Mouse (Mus musculus) embryo, embryonic 11 days (tissue): Measurements from ENCODE around the gene Rnf41.

Source experiments
- DNase-seq: peaks from one replicate; pipeline ENCODE4 v3.0.0-alpha.2; 2015

The Rnf41 gene

DNA sequence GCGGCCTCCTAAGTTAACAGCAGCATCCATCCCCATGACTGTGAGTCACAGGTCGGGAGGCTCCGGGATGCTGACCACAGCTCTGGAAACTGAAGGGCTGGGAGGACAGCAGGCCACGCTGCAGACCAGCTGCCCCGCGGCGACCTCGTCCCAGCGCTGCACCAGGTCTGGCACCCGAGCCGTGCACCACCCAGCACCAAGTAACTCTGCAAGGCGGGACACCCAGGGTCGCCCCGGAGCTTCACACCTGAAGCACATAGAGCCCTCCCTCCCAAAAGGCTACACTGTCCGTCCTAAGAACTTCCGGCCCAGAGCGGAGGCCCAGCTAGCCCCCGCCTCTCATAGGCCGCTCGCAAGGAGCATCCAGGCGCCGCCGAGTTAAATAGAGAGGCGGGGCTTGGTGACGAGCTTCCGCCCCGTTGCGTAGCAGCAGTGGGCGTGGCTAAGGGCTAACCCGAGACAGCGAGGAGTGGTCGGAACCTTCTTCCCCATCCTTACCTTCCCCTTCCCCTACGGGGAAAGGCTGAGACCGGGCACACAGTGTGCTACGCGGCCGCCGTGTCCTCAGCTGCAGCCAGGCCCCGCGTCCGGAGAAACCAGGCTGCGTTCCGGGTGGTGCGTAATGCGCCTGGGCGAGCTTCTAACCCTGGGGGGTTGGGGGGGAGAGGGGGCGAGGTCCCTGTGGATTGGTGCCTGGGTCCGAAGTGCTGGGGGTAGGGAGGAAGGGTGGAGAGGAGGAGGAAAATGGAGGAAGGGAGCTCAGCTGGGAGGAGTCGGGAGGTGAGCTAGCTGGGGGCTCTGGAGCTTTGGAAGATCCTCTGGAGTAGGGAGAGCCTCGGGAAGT lies at the start of gene Rnf41, which contains the start of gene Nabp2:
TSS of gene Rnf41 (plus strand) at position 447 of the 844 bp plus-strand sequence.
TSS of gene Nabp2 (minus strand) at position 282 of the 844 bp plus-strand sequence.
- peak; percentile 100 for DNase-seq

DNA sequence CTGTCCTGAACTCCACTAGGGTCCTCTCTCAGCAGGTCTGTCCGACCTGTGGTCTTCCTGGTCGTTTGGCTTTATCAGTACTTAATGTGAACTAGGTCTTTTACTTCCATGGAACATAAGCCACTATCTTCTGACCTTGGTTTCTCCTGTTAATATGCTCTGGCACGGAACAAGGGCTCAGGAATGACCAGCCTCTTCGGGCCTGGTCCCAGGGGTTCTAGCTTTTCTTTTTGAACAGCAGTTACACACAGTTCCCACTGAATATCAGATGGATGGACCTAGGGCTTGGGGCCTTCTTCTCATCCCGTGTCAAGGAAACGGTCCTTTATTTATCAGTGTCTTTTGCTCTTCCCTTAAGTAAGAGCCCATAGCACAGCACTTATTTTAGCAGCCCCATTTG lies 49.6 kb upstream of the Rnf41 start:
- DNase-seq, result no peak

DNA sequence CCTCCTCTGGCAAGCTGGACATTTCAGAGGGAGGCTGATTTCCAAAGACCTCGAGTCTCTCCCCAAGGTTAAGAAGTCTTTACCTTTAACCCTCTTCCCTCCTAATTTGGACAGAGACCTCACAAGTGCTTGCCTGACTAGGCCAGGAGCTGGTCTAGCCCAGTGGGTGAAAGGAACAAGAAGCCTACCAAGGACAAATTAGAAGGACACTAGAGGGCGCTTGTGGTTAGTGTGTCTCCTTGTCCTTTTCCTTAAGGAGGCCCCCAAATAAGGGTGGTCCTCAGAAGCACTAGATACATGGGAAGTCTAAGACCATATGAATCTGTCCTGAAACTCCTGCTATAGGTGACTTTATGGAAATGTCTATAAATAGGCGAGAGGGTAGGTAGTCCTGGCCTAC lies 48.9 kb upstream of the Rnf41 start:
- peak; percentile 80 for DNase-seq

DNA sequence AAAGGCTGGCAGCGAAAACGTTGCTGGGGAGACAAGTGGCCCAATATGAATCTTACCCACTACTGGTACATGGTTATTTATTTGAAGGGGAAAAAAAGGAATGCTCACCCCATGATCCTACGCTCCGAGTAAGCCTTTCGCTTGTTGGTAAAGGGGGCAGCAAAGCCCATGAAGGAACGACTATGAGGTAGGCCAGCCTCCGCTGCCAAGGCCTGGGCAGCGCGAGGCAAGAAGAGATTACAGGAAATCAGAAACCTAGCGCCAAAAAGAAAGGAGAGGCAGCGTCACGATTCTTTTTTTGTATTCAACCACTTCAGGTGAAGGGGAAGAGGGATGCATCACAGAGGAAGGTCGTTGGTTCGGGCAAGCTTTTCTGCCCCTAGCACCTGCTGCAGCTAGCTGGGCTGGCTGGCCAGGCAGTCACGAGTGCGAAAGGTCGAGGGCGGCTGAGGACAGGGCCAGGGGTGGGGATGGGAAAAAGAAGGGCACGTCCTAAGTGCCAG lies 43.5 kb upstream of the Rnf41 start:
- DNase-seq, result no peak

DNA sequence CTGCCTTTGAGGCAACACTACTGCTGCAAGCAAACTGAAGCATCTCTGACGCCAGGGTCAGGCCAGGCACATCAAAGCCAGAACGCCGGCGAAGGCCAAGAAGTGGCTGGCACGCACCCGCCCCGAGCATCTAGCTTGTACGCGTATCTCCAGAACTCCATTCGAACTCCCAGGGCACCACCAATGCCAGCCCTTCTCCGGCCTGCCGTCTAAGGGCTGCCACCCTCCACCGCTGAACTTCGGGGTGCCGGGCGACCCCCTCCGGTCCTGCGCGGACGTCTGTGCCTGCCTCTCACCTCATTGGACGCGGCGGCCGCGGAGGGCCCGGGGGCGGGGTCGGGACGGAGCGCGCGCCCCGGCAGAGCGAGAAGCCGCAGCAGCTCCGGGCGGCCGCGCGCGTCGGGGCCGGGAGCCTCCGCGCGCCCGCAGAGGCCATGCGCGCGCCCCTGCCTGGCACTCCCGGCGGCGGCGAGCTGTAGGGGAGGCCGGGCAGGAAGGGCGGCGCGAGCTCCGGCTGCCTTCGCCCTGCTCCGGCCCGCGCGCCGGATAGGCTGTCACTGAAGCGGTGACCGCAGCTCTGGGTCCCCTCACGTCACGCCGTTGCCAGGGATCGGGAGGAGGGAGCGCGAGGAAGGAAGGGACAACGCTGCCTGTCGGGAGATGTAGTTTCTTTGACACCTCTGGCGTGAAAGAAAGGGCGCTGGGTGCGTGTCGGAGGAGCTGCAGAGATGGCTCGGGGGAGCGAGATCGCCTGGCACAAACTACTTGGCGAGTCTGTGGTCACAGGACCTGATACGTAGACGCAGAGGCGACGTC lies 42.8 kb upstream of the Rnf41 start, which contains the start of gene Coq10a:
TSS of gene Coq10a (minus strand) at position 596 of the 816 bp plus-strand sequence.
- peak; percentile 94 for DNase-seq

DNA sequence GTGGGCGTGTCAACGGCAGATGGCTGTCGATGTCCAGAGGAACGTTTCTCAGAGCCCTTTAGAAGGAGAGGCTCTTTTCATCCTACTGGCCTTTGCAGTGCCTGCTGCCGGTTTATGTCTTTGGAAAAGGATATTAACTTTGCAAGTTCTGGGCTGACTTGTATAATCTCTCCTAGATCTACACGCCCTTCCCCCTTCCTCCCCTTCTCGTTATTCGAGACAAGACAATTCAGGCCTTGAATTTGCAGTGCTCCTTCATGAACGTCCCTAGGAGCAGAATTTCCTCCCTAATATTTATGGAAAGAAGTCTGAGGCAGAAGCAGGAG lies 42.3 kb upstream of the Rnf41 start:
- no peak for DNase-seq

DNA sequence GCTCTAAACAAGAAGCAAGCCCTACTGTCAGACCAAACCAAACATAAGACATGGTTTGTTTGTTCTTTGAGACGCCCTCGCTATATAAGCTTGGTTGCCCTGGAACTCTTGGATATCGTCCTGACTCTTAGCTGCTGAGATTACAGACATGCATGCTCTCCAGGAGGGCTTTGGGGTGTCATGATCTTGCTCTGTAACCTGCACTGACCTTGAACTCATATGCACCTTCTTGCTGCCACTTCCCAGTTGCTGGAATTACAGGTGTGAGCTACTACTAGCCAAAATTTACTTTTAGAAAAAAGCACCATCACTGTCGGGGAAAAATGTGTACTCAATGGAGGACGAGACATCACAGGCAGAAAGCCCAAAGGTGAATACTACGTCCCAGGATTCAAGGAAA lies 41.9 kb upstream of the Rnf41 start:
- DNase-seq, result no peak

DNA sequence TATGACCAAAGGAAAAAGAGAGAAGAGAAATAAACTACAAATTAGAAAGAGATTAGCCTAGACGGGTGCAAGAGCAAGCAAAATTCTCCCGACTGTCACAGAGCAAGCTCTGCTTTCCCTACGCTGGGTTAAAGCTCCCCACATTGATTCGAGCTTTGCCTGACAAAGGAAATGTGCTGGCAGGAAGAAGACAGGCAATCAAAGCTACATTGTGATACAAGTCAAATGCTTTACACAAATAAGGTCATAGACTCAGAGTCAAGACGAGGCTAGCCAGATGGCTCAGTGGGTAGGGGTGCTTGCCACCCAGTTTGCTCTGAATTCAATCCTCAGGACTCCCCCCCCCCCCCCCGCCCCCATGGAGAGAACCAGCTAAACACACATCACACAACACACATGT lies 41.4 kb upstream of the Rnf41 start:
- no peak for DNase-seq

DNA sequence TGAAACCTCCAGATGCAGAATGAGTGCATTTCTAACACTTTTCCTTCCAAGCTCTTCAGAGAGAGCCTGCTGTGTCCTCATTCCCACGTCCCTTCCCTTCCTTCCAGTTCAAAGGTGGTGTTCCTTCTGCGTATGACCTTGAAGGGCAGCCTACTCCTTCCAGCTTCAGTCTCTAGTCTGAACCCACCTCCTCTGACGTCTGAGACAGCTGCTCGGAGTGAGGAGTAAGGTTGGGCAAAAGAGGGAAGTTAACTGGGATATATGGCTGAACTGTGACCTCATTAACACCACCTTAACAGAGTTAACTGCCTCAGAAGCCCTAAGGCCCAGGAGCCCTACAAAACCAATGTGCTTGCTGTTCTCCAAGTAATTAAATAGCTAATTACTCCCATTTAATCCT lies 40.9 kb upstream of the Rnf41 start:
- DNase-seq, result no peak

DNA sequence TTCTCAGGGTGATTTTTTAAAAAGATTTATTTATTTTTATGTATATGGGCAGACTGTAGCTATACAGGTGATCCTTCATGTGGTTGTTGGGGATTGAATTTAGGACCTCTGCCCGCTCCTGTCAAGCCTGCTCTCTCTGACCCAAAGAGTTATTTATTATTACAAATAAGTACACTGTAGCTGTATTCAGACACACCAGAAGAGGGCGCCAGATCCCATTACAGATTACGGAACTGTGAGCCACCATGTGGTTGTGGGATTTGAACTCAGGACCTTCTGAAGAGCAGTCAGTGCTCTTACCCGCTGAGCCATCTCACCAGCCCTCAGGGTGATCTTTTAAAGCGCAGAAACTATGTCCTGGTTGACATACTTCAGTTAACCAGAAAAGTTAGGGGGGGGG lies 39.3 kb upstream of the Rnf41 start:
- DNase-seq, result no peak

DNA sequence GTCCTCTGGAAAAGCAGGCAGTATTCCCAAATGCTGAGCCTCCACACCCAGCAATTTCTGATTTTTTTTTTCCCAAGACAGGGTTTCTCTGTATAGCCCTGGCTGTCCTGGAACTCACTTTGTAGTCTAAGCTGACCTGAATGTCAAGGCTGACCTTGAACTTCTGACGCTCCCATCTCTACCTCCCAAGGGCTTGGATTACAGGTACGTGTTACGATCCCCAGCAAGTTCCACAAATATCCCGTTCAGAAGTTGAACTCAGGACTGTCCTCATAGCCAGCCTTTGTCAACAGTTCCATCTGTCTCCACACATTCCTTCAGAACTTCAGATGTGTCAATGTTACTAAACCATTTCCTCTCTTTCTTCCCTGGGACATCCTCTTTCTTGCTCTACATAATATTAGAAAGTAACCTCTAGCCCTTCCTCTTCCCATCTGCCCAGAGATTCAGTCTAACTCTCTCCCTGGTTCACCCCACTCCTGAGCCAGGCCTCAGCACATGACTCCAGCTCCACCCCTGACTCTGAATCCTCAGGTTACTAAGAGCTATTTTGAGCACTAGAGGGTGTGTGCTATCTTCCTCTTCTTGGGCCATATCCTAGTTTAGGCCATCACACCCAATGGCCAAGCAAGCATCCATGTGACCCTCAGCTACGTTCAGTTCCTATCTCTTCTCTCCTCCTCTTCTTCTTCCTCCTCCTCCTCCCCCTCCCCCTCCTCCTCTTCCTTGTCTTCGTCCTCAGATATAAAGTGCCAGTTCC lies 38.3 kb upstream of the Rnf41 start:
- DNase-seq, result no peak

DNA sequence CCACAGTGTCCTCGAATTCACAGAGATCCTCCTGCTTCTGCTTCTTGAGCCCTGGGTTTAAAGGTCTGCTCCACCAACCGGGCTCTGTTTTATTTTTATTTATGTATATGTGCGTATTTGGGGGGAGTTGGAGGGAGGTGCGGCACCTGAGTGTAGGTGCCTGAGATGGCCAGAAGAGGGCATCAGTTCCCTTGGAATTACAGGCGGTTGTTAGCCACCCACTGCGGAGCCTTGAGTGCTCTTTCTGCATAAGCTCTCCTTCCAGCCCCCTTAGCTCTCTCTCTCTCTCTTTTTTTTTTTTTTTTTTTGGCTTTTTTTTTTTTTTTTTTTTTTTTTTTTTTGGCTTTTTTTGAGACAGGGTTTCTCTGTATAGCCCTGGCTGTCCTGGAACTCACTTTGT lies 37.1 kb upstream of the Rnf41 start:
- DNase-seq, result no peak

DNA sequence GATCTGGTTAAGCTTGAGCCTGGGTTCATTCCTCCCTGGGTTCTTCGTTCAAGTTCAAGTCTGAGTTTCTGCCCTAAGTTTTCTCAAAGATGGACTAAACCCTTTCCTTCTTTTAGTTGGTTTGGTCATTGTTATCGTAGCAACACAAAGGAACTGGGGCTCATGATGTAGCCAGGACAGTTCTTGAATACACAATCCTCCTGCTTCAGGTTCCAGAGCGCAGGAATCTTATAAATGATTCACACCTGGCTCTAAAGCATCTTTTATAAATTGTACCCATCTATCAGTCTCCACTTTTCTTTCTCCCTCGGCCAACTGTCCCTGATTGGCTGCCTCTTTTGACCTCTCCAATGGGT lies 35.4 kb upstream of the Rnf41 start:
- no peak for DNase-seq

DNA sequence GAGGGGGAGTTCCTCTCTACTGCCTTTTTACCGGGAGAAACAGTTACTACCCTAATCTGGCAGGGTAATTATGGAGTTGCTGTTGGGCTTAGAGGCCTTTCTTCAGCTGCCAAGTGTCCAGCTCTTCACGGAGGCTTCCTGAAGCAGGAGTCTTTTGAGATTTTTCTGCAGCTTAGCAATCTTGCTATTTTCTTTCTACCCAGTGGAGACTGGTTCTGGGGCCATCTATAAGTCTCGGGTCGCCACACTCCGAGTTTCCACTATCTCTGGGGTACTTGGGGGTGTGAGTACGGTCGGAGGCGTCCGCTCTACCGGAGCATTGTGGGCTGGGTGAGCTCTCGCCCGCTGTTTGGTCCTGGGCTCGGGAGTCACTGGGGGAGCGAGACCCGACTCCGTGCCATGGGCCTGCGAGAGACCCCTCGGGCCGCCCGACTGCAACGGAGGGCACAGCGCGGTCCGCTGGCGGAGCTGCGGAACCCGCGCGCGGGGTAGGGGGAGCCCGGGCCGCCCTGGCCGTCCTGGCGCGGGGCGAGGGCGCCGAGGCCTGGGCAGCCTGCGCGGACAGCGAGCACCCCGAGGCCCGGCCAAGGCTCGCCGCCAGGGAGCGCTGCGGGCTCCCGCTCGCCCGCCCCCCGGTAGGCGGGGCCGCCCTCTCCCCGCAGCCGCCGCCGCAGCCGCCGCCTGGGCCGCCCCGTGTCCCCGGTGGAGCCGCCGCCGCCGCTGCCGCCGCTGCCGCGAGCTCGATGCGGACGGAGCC lies 34.8 kb upstream of the Rnf41 start, which contains the start of gene Ankrd52:
TSS of gene Ankrd52 (plus strand) at position 661 of the 757 bp plus-strand sequence.
- DNase-seq, result peak; percentile 91

DNA sequence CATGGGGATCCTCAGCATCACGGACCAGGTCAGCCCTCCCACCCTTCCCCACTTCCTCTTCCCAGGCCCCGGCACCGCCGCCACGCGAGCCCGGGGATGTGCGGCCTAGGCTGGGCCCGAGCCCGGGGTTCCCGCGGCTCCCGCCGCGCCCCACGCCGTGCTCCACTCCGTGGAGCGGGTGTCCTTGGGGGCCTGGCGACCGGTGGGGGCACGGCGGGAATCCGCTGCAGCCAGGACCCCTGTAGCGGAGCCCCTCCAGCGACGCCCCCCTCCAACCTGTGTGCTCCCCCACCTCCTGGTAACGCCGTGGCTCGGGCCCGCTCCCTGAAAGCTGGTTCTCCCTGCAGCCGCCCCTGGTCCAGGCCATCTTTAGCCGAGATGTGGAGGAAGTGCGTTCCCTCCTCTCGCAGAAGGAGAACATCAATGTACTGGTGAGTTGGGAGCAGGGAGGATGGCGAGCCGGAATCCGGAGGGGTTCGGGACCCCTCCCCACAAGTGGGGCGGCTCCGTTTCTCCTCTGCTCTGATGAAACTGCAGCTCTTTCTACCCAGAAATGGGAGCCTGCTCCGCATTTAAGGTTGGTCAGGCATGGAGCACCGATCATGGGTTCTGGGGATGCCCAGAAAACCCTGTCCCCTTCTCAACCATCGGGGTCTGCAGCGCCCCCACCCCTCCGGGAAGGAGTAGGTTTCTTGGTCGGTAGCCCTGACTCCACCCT lies 34.1 kb upstream of the Rnf41 start:
- DNase-seq, result peak; percentile 82

DNA sequence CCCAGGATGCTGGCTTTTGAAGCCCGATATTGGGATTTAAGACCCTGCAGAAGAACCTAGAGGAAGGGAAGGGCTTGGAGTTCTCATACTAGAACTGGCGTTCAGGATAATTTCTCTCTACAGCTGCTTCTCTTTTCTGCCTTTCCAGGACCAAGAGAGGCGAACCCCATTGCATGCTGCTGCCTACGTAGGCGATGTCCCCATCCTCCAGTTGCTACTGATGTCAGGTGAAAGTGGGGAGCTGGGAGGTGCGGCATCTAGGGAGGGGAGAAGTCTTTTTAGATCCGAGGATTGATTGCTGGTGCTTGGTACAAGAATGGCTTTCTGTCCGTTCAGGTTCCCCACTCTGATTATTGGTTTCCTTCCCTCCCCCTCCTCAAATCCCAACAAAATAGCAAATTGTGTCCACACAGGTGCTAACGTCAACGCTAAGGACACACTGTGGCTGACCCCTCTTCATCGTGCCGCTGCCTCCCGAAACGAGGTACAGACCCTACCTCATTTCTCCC lies 33.5 kb upstream of the Rnf41 start:
- DNase-seq, result no peak

DNA sequence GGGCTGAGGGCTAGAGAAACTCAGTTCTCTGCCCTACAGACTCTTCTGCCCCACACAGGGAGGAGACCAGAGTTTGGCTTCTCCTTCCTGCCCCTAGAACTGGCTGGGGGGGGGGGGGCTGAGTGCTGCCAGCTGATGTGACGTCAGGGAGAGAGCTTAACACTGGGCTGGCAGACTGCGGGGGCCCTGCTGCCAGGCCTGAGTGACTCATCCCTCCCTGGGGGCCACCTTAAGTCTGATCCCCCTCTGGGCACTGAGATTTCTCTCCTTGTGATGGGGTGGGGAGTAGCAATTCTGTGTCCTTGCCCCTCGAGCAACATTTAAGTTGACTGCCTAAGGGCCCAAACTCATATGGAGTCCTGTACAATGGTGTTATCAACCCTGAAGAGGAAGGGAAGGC lies 33.0 kb upstream of the Rnf41 start:
- DNase-seq, result no peak

DNA sequence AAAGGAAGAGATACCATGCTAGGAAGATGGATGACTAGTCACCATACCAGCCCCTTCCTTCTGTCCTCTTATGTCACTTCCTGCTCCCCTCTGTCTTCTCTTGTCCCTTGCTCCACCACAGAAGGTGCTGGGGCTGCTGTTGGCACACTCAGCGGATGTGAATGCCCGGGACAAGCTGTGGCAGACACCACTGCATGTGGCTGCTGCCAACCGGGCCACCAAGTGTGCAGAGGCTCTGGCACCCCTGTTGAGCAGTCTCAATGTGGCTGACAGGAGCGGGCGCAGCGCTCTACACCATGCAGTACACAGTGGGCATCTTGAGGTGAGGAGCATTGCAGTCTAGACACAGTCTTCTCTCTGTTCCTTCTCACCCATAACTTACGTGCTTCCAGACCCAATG lies 32.2 kb upstream of the Rnf41 start:
- no peak for DNase-seq

DNA sequence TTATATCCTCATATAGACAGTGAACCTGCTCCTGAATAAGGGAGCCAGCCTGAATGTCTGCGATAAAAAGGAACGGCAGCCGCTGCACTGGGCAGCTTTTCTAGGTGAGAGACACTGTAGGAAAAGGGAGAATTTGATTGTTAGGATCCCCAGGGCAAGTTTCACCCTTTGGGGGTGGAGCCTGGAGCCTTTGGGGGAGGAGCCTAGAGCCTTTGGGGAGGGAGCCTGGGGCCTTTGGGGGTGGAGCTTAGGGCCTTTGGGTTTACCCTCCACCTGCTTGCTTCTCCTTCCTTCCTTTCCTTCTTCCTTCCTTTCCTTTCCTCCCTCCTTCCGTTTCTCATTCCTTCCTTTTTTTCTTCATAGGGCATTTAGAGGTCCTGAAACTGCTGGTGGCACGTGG lies 30.9 kb upstream of the Rnf41 start:
- DNase-seq, result no peak

DNA sequence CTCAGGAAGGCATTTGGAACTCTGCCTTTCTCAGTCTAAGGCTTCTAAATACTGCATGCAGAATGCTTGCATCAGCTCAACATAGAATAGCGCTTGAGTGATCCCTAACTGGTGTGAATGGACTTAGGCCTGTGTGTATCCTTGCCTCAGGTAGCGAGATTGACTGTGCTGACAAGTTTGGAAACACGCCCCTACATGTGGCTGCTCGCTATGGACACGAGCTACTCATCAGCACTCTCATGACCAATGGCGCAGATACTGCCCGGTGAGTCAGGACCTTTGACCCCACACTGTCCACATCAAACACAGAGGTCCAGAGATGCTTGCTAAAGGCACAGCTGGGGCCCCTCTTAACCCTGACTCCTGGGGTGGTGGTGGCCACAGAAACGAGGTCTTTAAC lies 29.0 kb upstream of the Rnf41 start:
- no peak for DNase-seq

DNA sequence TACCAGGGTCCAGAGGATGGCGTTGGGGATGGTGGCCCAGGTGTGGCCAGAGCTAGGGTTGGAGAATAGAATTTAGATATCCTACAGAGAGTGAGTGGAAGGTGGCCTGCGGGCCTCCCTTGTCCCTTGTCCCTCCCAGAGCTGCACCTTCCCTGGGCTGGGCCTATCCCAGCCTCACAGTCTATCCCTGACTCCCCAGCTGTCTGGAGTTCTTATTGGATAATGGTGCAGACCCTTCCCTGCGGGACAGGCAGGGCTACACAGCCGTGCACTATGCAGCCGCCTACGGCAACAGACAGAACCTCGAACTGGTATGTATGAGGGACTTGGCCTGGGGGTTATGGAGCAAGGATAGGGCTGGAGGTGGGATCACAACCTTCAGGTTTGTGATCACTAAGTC lies 25.6 kb upstream of the Rnf41 start:
- no peak for DNase-seq

DNA sequence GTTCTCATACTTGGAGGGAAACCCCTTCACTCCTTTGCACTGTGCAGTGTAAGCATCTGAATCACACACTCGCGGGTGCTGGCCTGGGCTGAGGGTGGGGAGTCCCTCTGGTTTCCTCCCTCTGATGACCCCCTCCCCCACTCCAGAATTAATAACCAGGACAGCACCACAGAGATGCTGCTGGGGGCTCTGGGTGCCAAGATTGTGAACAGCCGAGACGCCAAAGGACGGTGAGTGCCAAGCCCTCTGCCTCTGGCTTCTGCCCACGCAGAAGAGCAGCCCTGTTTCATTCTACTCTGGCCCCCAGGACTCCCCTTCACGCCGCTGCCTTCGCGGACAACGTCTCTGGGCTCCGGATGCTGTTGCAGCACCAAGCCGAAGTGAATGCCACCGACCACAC lies 22.5 kb upstream of the Rnf41 start:
- DNase-seq, result no peak
